Mouse (Mus musculus): Measurements from ENCODE around the gene Acvr1c. TPM values are rescaled to one million over a fixed set of nuclear protein-coding genes. Genes with fewer than 3 reads are reported as not detected.

Acvr1c gene
- polyA plus RNA-seq, 1 experiment from 2014 or later, result 0.71 TPM

DNA sequence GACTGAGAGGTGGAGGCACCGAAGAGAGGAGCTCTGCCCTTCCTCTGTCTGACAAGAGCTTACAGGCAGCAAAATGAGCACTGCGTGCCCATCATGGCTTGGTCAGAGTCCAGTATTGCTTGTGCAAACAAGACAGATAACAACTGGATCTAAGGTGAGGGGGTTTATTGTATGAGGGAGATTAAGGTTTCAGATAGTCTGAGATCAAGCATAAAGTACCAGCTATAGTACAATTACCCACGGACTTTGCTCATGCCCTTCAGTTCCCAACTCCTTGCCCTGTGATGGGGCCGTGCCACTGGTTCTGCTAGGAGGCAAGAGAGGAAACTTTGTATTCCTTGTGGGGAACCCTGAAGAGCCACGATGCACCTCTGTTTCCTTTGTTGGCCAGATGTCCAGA is 78.5 kb downstream of the Acvr1c start:
- Histone ChIP-seq H3K9me3 (ENCODE audit: control insufficient read depth, low read depth, low read length) (no peaks in the 10 kb centered on the region), H3K9ac (replicated peaks; ENCODE audit: low read depth, low read length) (no peak overlapping the region), H3K4me3 (ENCODE audit: low read depth, low read length) (no peak overlapping the region), H3K27ac (ENCODE audit: low read length) (no peak overlapping the region), H3K36me3 (ENCODE audit: control insufficient read depth, insufficient read depth, low read length) (no peaks in the 10 kb centered on the region), H3K4me1 (ENCODE audit: control insufficient read depth, insufficient read depth, low read length) (no peaks in the 10 kb centered on the region), H3K27me3 (ENCODE audit: control insufficient read depth, insufficient read depth, low read length) (no peaks in the 10 kb centered on the region), H3K4me2 (replicated peaks; ENCODE audit: low read depth, low read length) (no peak overlapping the region)
- WGBS, result 74% methylated on average over 5 of the region's 5 CpGs
- no peak for ATAC-seq (ENCODE audit: insufficient number of reproducible peaks, insufficient read depth, low FRiP score, low read depth)

DNA sequence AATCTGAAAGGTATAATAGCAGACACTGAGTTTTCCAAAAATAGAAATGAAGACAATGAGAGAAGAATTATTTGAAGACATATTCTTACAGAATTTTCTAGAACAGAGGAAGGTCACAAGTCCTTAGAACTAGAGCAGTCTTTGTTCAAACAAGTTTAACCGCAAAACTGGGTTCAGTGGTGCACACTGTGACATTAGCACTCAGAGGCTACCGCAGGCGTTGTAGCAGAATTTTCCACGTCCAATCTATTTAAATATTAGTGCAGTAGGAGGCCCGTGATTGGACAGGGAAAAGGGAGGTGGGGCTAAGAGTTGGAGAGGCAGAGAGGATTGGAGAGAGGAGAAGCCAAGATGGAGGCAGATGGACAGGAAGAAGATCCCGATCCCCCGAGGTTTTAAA is 81.2 kb downstream of the Acvr1c start:
- no peaks in the 10 kb centered on the region for H3K36me3 ChIP-seq (ENCODE audit: control insufficient read depth, insufficient read depth, low read length)
- 93% methylated on average over 7 of the region's 7 CpGs for WGBS
- no peak overlapping the region for H3K4me3 ChIP-seq (ENCODE audit: low read depth, low read length)
- H3K9me3 ChIP-seq (ENCODE audit: control insufficient read depth, low read depth, low read length), result no peaks in the 10 kb centered on the region
- no peak overlapping the region for H3K9ac ChIP-seq (replicated peaks; ENCODE audit: low read depth, low read length)
- H3K27me3 ChIP-seq (ENCODE audit: control insufficient read depth, insufficient read depth, low read length), result no peaks in the 10 kb centered on the region
- no peak overlapping the region for H3K4me2 ChIP-seq (replicated peaks; ENCODE audit: low read depth, low read length)
- H3K27ac ChIP-seq (ENCODE audit: low read length), result no peak overlapping the region
- no peak for ATAC-seq (ENCODE audit: insufficient number of reproducible peaks, insufficient read depth, low FRiP score, low read depth)
- no peaks in the 10 kb centered on the region for H3K4me1 ChIP-seq (ENCODE audit: control insufficient read depth, insufficient read depth, low read length)

DNA sequence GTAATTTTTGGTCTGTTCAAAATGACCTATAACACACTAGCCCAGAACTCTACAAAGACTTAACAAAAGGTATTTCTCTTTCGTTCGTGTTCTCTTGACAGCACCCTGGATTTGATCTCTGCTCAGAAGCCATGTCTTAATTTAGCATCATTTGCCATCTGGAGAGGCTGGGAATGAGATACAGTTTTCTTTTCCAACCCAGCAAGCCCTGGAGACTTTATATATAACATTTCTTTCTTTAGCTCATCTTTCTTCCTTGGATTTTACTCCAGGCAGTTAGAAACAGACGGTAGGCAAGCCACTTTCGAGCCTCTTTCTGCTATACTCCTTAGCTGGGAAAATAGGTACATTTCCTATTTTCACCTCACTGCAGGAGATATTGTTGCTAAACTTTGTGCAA is 117.1 kb downstream of the Acvr1c start:
- H3K4me2 ChIP-seq (replicated peaks; ENCODE audit: low read depth, low read length), result no peak overlapping the region
- no peaks in the 10 kb centered on the region for H3K4me1 ChIP-seq (ENCODE audit: control insufficient read depth, insufficient read depth, low read length)
- no peaks in the 10 kb centered on the region for H3K9me3 ChIP-seq (ENCODE audit: control insufficient read depth, low read depth, low read length)
- no peaks in the 10 kb centered on the region for H3K36me3 ChIP-seq (ENCODE audit: control insufficient read depth, insufficient read depth, low read length)
- H3K27me3 ChIP-seq (ENCODE audit: control insufficient read depth, insufficient read depth, low read length), result no peaks in the 10 kb centered on the region
- 79% methylated on average over 4 of the region's 4 CpGs for WGBS
- no peak overlapping the region for H3K4me3 ChIP-seq (ENCODE audit: low read depth, low read length)
- H3K9ac ChIP-seq (replicated peaks; ENCODE audit: low read depth, low read length), result no peak overlapping the region
- no peak for ATAC-seq (ENCODE audit: insufficient number of reproducible peaks, insufficient read depth, low FRiP score, low read depth)
- H3K27ac ChIP-seq (ENCODE audit: low read length), result no peak overlapping the region

DNA sequence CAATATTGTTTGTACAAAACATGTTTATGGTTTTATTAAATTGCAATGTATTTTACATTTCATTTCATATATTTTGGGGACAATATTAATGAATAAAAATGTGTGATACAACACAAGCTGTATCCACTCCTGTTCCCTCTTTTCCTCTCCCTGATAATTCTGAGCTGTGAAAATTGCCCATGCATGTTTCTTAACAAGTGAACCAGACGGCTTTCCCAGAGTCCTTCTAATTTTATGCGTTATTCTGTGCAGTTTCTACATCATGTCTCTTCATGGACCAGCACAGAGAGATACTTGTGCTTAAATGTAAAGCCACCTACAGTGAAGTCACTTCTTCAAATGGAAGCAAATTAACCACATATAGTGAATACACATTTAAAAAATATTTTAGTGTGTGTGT is 120.2 kb downstream of the Acvr1c start:
- Histone ChIP-seq H3K4me3 (ENCODE audit: low read depth, low read length) (no peak overlapping the region), H3K9me3 (ENCODE audit: control insufficient read depth, low read depth, low read length) (no peaks in the 10 kb centered on the region), H3K27ac (ENCODE audit: low read length) (no peak overlapping the region), H3K4me1 (ENCODE audit: control insufficient read depth, insufficient read depth, low read length) (no peaks in the 10 kb centered on the region), H3K4me2 (replicated peaks; ENCODE audit: low read depth, low read length) (no peak overlapping the region), H3K9ac (replicated peaks; ENCODE audit: low read depth, low read length) (no peak overlapping the region), H3K27me3 (ENCODE audit: control insufficient read depth, insufficient read depth, low read length) (no peaks in the 10 kb centered on the region), H3K36me3 (ENCODE audit: control insufficient read depth, insufficient read depth, low read length) (no peaks in the 10 kb centered on the region)
- ATAC-seq (ENCODE audit: insufficient number of reproducible peaks, insufficient read depth, low FRiP score, low read depth), result no peak
- 72% methylated on average over 2 of the region's 2 CpGs for WGBS

Other genes starting within 250 kb of the Acvr1c start
- gene Cytip, start 162.4 kb downstream of the Acvr1c start, polyA plus RNA-seq (2014; fragmentation: Nextera tagmentation; extraction: Ambion mirVana), result 0.46 and 0.95 TPM in 2 replicates
- 0.26 TPM in 1 of 2 replicates, not detected in the other for gene Gm17409, start 112.2 kb upstream of the Acvr1c start, polyA plus RNA-seq (2014; fragmentation: Nextera tagmentation; extraction: Ambion mirVana)
- 9.5 and 10.5 TPM in 2 replicates for gene Acvr1, start 209.3 kb upstream of the Acvr1c start, polyA plus RNA-seq (2014; fragmentation: Nextera tagmentation; extraction: Ambion mirVana)
- gene Upp2, start 209.4 kb upstream of the Acvr1c start, polyA plus RNA-seq (2014; fragmentation: Nextera tagmentation; extraction: Ambion mirVana), result 9.2 and 11.6 TPM in 2 replicates